Mouse (Mus musculus): ENCODE data around the gene Zfp609.
"Not testable (repeated sequence)": the region's sequence is repeated elsewhere in the genome, so short reads cannot be mapped to it uniquely, and the experiment has no call there.

Zfp609 gene

GRCm38 (mm10) chr9:65724471-65725290, 102.7 kb downstream of the Zfp609 start:
- DNase-seq (ENCODE audit: low read depth, low spot score) = no peak

DNA sequence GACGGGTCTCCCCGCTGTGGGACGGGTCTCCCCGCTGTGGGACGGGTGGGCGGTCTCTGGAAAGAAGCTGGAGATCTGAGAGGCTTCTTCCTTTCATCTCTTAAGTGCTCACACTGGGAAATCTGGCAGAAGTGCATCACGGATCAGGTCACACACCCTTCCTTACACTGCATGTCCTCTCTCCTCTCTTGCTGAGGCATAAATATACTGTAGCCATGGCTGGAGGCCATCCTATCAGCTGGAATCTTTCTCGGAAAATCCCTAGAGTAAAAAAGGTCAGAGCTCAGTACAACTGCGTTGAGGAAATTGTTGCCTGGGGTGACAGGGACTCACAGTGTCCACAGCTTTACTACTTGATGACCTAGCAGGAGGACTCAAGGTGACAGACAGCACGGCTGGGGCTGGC, 106.2 kb downstream of the Zfp609 start:
- DNase-seq (ENCODE audit: low read depth, low spot score) = no peak

DNA sequence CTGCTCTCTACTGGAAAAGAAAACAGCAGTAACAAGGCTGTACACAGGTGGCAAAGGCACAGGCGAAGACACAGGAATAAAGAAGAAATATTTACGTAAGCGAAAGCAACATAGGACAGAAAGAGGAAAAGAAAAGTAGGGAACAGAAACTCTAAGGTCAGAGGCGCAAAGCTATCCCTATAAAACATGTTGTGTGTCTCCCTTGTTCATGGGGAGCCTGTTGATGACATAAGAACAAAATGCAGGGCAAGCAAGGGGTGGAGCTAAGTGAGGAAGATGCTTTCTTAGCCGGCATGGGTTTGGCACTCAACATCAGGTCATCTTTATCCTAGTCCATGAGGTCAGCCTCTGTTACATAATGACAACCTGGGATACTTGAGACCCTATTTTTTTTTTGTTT, 109.2 kb downstream of the Zfp609 start:
- DNase-seq (ENCODE audit: low read depth, low spot score) = no peak

- no peak for DNase-seq (ENCODE audit: low read depth, low spot score)
Observed at GRCm38 (mm10) chr9:65703926-65704595, 123.3 kb downstream of the Zfp609 start.

DNA sequence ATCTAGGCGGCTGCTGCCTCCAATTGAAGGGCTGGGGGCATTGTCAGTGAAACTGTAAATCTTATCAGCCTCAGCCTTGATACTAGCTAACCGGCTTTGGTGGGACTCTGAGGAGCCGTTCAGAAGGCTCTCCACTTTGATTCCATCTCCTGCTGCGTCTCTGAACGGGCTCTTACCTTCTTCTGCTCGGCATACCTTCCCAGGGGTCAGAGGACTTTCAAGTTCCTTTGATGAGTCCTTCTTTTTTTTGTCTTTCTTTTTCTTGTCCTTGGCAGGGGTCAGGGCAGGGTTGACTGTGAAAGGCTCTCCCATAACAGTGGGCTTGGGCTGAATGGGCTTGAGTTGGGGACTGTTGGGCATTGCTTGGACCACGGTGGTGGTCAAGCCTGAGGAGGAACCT, 124.1 kb downstream of the Zfp609 start:
- DNase-seq (ENCODE audit: low read depth, low spot score) = no peak

DNA sequence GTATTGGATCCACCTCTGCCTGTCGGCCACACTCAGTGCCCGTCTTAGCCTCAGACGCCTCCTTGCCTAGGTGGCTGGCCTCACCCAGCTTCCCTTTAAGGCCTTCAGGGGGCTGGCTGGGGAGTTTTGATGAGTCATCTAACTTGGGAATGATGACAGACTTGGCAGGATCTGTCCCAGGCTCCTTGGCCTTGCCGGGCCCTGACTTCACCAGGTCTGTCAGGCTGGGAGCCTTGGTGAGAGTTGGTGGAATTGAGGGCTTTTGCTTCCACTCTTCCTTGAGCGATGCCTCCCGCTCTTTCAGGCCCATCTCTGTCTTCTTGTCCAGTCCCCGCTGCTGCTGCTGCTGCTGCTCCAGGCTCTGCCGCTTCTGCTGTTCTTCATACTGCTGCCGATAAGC, 125.1 kb downstream of the Zfp609 start:
- DNase-seq (ENCODE audit: low read depth, low spot score) = no peak

DNA sequence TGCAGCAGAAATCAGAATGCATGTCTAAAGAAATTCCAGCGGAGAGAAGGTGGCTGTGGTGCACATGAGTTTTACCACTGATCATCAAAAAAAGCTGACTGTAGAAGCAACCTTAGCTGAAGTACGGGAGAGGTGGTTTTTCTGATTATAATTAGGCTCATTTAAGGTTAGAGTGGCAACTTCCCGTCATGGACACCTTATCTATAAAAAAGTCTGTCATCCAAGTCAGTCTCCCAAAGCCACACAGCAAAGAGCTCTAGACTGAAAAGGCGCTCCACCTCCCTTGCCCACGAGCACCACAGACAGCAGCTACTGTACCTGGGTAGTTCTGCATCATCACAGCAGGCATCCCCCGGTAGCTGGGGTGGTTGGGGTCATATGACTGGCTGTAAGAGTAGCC, 126.9 kb downstream of the Zfp609 start:
- DNase-seq (ENCODE audit: low read depth, low spot score) = no peak

- no peak for DNase-seq (ENCODE audit: low read depth, low spot score)
Observed at GRCm38 (mm10) chr9:65697992-65698391, 129.4 kb downstream of the Zfp609 start.

DNA sequence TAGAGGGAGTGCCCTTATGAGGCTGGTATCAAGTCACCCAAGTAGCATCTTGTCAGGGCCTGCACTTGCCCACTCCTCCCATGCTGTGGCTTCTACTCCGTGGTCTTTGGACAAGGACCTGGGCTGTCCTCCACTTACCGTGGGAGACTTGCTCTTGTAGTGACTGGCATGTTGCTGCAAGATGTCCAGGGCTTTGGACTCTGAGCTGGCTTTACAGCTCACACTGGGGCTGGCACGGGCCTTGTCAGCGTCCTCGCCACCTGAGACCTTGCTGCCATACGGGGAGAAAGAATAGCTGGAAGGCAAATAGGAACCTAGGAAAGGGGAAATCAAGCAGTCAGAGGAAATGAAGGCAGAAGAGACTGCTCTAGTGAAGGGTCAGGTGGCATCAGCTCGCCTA, 130.0 kb downstream of the Zfp609 start:
- DNase-seq (ENCODE audit: low read depth, low spot score) = no peak

DNA sequence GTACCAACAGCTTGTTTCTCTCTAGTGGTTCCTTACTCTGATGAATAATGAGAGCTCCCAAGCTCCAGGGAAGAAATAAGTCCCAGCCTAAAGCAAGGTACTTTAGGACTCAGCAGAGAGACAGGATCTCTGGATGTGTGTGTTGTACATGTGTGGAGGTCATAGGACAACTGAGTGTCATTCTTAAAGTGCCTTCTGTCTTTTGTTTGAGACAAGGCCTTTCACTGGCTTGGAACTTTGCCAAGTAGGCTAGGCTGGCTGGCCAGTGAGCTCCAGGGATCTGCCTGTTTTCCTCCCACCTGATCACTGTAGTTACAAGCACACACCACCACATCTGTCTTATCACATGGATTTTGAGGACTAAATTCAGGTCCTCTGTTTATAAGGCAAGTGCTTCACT, 131.0 kb downstream of the Zfp609 start:
- no peak for DNase-seq (ENCODE audit: low read depth, low spot score)

DNA sequence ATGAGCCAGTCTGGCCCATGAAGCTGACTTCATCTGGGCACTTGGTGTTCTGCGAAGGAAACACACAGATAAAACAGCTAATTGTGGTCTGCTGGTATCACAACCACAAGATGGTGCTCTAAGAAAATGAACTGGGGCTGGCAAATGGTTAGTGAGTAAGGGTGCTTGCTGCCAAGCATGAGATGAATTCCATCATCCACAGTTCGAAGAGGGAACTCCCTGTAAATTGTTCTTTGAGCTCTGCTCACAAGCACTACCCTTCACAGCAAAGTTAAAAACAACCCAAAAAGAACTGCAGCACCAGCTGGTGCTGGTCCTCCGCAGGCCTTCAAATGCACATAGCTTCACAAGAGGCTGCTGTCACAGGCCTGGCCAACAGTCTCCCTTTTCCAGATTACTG, 131.7 kb downstream of the Zfp609 start:
- DNase-seq (ENCODE audit: low read depth, low spot score) = no peak

DNA sequence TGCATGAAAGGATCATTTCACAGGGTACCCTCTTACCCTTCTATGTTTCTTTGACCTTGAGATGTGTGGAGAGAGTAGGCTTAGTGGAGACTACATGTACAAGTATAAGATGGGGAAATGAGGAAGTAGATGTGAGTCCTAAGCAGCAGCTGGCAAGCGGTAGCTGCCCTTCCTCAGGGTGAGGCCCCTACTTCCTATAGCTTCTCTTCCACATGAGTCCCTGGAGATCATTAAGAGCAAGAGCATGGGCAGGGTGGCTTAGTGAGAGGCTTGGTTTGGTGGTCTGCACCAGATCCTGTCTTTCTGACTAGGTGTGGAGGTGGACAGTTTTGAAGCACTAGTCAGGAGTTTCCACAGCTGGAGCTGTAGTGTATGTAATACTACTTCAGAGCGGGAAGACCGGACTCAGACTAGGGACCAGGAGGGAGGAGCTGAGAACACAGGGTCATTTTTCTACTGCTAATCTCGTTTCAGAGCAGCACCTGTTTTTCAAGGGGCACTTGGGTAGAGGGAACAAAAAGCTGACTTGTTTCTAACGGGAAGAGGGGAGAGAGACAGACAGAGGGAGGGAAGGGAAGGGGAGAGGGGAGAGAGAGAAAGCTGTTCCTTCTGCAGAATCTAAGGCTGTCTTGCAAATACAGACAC, 134.3 kb downstream of the Zfp609 start:
- no peak for DNase-seq (ENCODE audit: low read depth, low spot score)

DNA sequence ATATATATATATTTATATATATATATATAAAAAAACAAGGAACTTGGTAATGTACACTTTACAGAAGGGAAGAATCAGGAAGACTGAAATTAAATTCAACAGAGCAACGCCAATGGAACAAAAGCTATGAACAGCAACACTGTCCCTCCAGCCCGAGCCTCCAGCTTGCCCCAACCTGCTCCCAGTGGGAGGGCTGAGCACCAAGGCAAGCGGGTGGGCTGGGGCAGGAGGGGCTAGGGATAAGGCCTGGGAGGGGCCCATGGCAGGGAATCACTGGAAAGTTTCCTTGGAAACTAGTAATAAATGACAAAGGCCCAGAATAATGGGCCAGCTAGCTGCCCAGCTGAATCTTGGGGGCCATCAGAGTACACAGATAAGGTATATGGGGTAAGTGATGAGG, 134.9 kb downstream of the Zfp609 start:
- DNase-seq (ENCODE audit: low read depth, low spot score) = no peak

DNA sequence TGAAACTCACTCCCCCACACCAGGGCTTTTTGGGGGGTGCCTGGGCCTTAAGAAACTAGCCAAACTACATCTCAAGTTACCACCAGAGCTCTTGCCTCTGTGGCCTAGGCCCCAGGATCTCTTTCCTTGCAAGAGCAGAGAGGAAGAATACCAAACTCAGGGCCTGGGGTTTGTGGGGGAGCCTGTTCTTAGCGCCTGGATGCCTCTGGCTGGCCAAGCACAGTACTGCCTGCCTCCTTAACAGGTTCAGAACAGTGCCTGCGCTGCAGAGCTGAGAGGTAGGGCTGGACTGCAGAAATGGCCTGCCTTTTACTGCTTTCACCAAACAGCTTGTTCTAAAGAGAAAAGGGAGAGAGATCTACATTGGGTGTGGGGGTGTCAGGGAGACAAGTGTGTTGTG, 137.5 kb downstream of the Zfp609 start:
- DNase-seq (ENCODE audit: low read depth, low spot score) = not testable (repeated sequence)

DNA sequence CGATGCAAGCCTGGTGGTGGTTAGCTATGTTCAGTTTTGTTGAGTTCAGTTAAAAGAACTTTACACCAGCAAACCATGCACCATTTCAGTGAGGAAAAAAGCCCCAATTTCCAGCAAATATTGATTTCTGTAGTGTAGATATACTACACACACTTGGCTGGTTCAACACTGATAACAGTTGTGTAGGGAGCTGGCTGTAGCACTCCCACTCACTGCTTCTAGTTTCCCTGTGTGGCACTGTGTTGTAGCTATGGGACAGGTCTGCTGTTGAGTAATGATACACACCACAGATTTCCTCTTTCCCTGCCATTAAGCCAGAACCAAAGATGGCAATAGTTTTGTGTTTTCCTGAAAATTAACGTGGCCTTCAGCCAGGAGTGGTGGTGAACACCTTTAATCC, 142.7 kb downstream of the Zfp609 start:
- no peak for DNase-seq (ENCODE audit: low read depth, low spot score)

GRCm38 (mm10) chr9:65682994-65683393, 144.4 kb downstream of the Zfp609 start:
- no peak for DNase-seq (ENCODE audit: low read depth, low spot score)

DNA sequence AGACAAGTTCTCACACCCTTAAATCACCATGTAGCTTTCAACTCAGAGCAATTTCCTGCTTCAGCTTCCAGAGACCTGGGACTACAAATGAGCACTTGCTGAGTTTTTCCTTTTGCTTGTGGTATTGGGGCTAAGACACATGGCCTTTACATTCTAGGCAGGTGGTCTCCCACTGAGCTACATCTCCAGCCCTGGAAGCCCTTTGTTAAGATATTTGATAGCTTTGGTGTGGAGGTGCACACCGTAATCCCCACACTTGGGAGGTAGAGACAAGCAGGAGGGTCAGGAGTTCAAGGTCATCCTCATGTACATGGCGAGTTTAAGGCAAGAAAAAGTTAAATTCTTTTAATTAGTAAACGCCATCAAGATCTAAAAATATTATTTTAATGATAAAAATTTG, 145.2 kb downstream of the Zfp609 start:
- no peak for DNase-seq (ENCODE audit: low read depth, low spot score)

DNA sequence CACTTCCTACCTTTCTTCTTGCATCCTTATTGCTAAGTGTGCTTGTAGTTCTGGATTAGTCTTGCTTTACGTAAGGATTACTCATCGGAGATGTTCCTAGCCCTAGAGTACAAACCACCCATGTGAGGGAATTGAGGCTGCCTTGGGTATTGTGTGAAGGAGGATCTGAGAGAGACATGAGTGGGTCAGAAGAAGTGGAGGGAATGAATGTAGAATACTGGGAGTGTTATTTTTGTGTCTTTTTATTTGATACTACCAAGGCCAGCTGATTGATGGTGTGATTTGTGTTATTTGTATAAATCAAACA, 145.8 kb downstream of the Zfp609 start:
- DNase-seq (ENCODE audit: low read depth, low spot score) = no peak

DNA sequence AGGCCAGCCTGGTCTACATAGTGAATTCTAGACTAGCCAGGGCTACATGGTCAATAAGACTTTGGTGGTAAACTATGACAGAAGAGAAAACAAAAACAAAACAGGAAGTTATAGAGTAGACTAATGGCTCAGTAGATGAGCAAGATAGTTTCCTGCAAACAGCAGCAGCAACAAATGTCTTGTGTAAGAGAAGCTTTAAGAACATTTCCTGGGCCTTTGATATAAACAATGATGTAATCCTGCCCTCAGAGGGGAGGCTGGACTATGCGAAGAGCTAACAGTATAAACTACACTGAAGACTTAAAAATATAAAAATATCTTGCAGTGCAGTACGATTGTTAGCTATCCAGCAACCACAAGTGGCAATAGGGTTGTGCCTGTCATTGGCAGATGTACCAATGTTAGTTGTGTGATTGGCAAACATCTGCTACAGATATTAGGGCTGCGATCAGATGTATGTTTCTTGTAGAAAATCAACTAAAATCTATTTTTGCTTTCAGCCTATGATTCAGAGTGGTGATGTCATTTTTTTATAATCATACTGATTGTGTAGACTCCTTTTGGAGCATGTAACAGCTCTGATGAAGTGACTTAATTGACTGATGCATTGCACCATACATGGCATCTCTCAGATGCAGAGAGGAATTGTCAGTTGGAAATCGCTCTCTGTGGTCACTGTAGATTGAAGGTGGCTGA, 146.3 kb downstream of the Zfp609 start:
- DNase-seq (ENCODE audit: low read depth, low spot score) = no peak

DNA sequence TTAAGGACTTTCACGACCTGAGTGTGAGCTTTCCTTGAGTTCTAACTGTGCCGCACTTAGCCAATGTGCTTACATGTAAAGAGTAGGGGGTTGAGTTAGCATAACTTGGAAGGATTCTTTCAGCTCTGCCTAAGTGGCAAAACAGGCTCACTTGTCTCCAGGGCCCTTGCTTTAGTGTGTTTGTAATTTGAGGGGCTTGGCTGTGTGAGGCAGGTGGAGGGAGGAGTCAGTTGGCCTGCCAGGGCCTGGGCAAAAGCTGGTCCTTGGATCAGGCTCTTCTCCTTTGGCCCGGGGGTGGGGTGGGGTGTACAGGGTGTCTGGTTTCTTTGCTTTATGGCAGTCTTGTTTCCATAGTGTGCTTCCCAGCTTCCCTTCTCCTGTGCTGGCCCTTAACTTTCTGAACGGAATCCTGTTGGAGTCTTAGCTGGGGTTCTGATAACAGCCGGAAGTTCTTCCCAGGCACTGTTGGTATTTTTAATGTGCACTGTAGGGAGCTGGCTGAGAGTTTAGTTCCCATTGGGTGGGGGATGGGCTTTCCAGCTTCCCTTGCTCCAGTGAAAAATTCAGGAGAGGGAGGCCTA, 148.1 kb downstream of the Zfp609 start:
- DNase-seq (ENCODE audit: low read depth, low spot score) = no peak

GRCm38 (mm10) chr9:65677119-65677462, 150.3 kb downstream of the Zfp609 start:
- no peak for DNase-seq (ENCODE audit: low read depth, low spot score)

Data from WW6 (cell line).